In the genomic region with DNA sequence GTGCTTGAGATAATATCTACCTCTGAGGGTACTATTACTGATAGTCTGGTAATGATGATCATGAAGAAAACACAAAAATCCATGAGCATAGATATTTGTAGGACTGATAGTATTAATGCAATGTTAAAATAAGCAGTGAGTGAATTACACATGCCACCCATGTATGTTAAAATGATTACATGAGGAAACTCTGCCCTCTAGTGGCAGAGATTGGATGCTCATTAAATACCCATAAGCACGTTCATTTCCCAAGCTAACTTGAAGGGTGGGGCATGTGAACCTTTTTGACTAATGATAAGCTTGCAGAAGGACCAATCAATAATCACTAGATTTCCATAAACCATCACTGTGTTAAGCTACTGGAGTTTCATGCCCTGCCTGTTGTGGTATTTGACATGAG, we compare ENCODE assay signal across 8 mouse cellular contexts.
DNase-seq lines count a peak whose midpoint lies in the region; ATAC-seq and TF ChIP-seq lines count a peak whose summit lies in the region.

No protein-coding gene starts in this region.

- H3K9me3 ChIP-seq in lung, embryonic 14.5 days (ENCODE audit: low read depth, low read length): no peaks in the 10 kb centered on the region

- DNase-seq in cerebellum, adult 18-20 months: peak; percentile 24 to 36
- no peak for DNase-seq in cerebellum, adult 11-12 months
- peak; percentile 91 for DNase-seq in lung, embryonic 14.5 days
- DNase-seq in lung, adult 2 months: no peak
- DNase-seq in c-Kit-negative CD71-positive TER-119-positive erythroid progenitor cells, embryonic 14.5 days (ENCODE audit: low read depth, low spot score): peak; percentile 19
- peak; percentile 19 to 36 for DNase-seq in layer of hippocampus, postnatal 10 days (ENCODE audit: low spot score in 2 of 2)
- peak; percentile 78 for DNase-seq in retina, postnatal 1 day

- H3K4me3 ChIP-seq in lung, embryonic 14.5 days (ENCODE audit: low read depth, low read length): no peak overlapping the region
- H3K4me3 ChIP-seq in lung, adult 2 months (replicated peaks; ENCODE audit: extremely low read depth, low read depth, low read length): no peak overlapping the region

- no peak for ATAC-seq in lung, embryonic 14.5 days (ENCODE audit: insufficient read depth)
- ATAC-seq in granulocyte monocyte progenitor cell, adult 5-6 weeks (replicated peaks; ENCODE audit: poor library complexity, severe bottlenecking): peak; percentile 44

- H3K27ac ChIP-seq in lung, embryonic 14.5 days (ENCODE audit: low read depth): no peak overlapping the region

- no peak overlapping the region for H3K9ac ChIP-seq in lung, embryonic 14.5 days

- peak; percentile 80 for TF ChIP-seq CTCF in lung, embryonic 14.5 days (IDR thresholded peaks at IDR 0.05; ENCODE audit: low read depth)
- TF ChIP-seq CTCF in lung, adult 2 months (IDR thresholded peaks at IDR 0.05; ENCODE audit: insufficient read depth, low read length): no peak

- 0% methylated on average over 1 of the region's 1 CpGs for WGBS in lung, embryonic 14.5 days
- WGBS in lung, adult 2 months: 3% methylated on average over 1 of the region's 1 CpGs

- H3K4me2 ChIP-seq in lung, embryonic 14.5 days: no peak overlapping the region

- H3K36me3 ChIP-seq in lung, embryonic 14.5 days (ENCODE audit: insufficient read depth): no peaks in the 10 kb centered on the region

- TF ChIP-seq POLR2A in lung, adult 2 months (IDR thresholded peaks at IDR 0.05; ENCODE audit: borderline replicate concordance, extremely low read depth, low read depth, low read length): no peak

- H3K4me1 ChIP-seq in lung, embryonic 14.5 days (ENCODE audit: insufficient read depth): no peaks in the 10 kb centered on the region
- H3K4me1 ChIP-seq in lung, adult 2 months (ENCODE audit: control insufficient read depth, insufficient read depth, low read length): no peaks in the 10 kb centered on the region

- no peaks in the 10 kb centered on the region for H3K27me3 ChIP-seq in lung, embryonic 14.5 days (ENCODE audit: insufficient read depth, low read length)

Comparison
In these comparisons a context has a peak if more than half of its experiments do, and no peak if none do; other contexts are left out.
1. DNase-seq: peak in cerebellum, adult 18-20 months (2 of 2), lung, embryonic 14.5 days (single experiment), c-Kit-negative CD71-positive TER-119-positive erythroid progenitor cells, embryonic 14.5 days (single experiment), layer of hippocampus, postnatal 10 days (2 of 2) and retina, postnatal 1 day (single experiment); none in cerebellum, adult 11-12 months (single experiment) and lung, adult 2 months (single experiment).